Mouse (Mus musculus): ENCODE results near the gene Ascl5. TPM values are rescaled to one million over a fixed set of nuclear protein-coding genes. Genes with fewer than 3 reads are reported as not detected.

Gene Ascl5
- polyA plus RNA-seq, 1 experiment from 2014 or later: 0.39 TPM

DNA sequence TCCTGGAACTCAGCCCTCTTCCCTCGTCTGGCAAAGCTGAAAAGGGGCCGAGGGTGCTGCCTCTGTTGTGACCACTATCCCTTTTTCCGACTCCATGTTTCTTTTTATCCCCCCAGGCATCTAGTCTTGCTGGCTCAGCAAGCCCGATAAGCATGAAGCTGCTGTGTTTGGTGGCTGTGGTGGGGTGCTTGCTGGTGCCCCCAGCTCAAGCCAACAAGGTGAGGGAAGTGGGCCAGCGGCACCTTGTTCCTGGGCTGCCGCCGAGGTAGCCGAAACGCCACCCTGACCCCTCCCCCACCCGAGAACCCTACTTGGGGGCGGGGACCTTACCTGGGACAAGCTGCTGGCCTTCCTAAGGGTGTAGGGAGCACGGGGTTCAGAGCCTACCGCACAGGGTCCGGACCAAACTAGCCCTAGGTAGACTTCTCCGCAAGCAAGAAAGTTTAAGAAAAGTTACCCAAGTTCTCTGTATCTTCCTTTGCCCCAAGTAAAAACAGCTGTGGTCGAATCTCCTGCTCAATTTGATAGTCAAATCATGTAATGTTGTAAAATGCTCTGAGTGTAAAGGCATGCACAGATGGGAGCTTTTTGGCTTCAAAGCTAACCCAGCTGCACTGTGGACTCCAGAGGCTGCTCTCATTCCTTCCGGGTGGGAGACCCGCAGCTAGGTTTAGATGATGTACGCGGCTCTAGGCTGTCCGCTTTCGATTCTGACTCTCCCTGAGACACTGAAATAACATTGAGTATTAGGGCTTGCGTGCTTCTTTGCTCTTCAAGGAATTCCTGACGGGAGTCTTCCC lies 32.0 kb upstream of the Ascl5 start:
- 5% methylated on average over 24 of the region's 24 CpGs for WGBS
- peaks cover 26% of the 10 kb centered on the region for H3K36me3 ChIP-seq
- no peaks in the 10 kb centered on the region for H3K9me3 ChIP-seq
- H3K27me3 ChIP-seq: no peaks in the 10 kb centered on the region
- H3K4me1 ChIP-seq (replicated peaks): peaks cover 20% of the 10 kb centered on the region
- peak; percentile 24 for ATAC-seq (ENCODE audit: low FRiP score, low read depth)
- peak overlapping the region; percentile 81 for H3K9ac ChIP-seq
- peak overlapping the region; percentile 78 for H3K4me3 ChIP-seq
- peak overlapping the region; percentile 80 for H3K4me2 ChIP-seq
- peak overlapping the region; percentile 83 for H3K27ac ChIP-seq (replicated peaks)

DNA sequence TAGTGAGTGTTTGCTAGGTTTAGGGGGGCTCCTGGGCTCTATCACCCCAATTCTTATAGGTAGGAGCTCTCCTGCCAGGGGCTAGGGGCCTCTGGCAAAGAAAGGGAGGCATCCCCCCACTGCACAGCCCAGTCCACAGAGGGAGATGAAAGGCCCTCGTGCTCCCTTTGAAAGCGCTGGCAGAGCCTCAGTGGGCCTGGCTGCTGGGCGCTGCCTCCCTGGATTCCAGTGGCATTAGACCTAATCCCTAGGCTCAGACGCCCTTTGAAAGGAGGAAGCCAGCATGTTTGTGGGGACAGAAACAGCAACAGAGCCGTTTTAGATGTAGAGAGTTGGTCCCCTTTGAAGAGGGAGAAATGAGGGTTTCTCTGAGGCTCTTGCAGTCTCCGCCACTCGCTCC lies 20.4 kb upstream of the Ascl5 start:
- H3K4me2 ChIP-seq: no peak overlapping the region
- H3K4me3 ChIP-seq: no peak overlapping the region
- H3K36me3 ChIP-seq: peaks cover 62% of the 10 kb centered on the region
- no peak overlapping the region for H3K9ac ChIP-seq
- no peak overlapping the region for H3K27ac ChIP-seq (replicated peaks)
- ATAC-seq (ENCODE audit: low FRiP score, low read depth): no peak
- 66% methylated on average over 7 of the region's 7 CpGs for WGBS
- no peaks in the 10 kb centered on the region for H3K27me3 ChIP-seq
- no peaks in the 10 kb centered on the region for H3K9me3 ChIP-seq
- H3K4me1 ChIP-seq (replicated peaks): no peaks in the 10 kb centered on the region

DNA sequence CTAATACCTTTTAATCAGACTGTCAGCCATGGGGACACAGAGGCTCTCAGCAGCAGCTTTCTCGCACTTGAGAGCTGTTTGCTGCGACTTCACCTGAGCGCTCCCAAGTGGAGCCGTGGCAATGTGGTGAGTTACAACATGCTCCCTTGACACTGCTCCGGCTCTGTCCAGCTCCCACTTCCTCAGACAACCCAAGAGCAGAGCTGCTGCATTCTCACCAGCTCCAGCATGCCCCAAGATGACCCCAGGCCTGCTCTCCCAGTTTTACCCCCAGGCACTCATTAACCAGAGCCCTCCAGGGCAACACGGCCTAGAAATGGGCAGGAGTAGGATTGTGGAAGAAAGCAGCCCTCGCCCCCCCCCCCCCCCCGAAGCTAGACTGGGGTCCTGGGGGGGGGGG lies 18.9 kb upstream of the Ascl5 start:
- H3K9me3 ChIP-seq: no peaks in the 10 kb centered on the region
- no peak overlapping the region for H3K27ac ChIP-seq (replicated peaks)
- WGBS: 79% methylated on average over 8 of the region's 8 CpGs
- no peak for ATAC-seq (ENCODE audit: low FRiP score, low read depth)
- no peak overlapping the region for H3K9ac ChIP-seq
- no peaks in the 10 kb centered on the region for H3K4me1 ChIP-seq (replicated peaks)
- H3K27me3 ChIP-seq: no peaks in the 10 kb centered on the region
- no peak overlapping the region for H3K4me2 ChIP-seq
- no peak overlapping the region for H3K4me3 ChIP-seq
- H3K36me3 ChIP-seq: peaks cover 57% of the 10 kb centered on the region

DNA sequence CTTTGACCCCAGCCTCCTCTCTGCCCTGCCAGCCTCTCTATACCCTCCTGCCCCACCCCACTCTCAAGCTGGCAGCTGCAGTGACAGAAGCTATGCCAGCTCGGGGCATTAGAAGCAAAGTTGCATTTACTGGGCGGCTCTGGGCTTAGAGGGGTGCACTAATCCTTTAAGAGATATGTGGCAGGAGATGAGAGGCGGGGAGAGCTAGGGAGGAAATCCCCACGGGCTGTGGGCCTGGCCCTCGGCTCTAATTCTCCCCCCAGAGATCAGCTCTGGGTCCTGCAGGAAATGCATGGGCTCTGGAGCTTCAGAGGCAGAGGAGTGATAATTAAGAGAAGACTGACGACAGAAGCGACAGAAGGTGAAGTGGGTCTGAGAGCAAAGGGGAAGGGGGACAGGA lies 17.6 kb upstream of the Ascl5 start:
- Histone ChIP-seq H3K4me3 (no peak overlapping the region), H3K27me3 (no peaks in the 10 kb centered on the region), H3K27ac (replicated peaks) (no peak overlapping the region), H3K4me1 (replicated peaks) (no peaks in the 10 kb centered on the region), H3K36me3 (peaks cover 45% of the 10 kb centered on the region), H3K9ac (no peak overlapping the region), H3K4me2 (no peak overlapping the region), H3K9me3 (no peaks in the 10 kb centered on the region)
- WGBS: 68% methylated on average over 7 of the region's 7 CpGs
- no peak for ATAC-seq (ENCODE audit: low FRiP score, low read depth)

DNA sequence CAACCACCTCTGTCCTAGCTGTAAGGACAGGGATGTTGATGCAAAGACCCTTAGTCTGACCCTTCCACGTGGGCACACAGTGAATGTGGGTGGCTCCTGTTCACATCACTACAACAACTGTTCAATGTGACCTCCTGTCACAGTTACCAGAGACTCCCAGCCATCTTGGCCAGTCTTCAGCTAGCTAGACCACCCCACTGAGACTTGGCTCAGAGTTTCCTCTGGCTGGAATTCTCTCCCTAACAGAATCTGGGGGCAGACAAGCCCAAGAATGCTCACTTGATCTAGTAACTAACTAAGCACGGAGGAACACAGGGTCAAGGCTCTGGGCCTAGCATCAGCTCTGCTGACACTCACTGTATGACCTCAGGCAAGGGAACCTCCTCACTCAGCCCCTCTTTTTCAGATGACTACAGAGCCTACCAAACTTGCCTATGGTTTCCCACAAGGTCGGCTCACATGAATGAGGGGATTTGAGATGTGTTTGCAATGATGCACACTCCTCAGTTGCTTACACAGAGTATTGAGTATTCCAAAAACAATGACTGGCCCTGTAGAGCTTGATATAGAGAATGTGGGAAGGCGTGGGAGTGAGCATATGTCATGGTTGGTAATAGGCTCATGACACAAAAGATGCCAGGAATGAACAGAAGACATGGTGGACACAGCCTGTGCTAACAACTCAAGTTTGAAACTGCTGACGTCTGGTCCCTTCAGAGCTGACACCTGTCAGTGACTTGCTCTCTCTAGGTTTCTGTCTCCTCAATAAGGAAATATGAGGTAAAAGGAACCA lies 11.7 kb upstream of the Ascl5 start:
- ATAC-seq (ENCODE audit: low FRiP score, low read depth): no peak

DNA sequence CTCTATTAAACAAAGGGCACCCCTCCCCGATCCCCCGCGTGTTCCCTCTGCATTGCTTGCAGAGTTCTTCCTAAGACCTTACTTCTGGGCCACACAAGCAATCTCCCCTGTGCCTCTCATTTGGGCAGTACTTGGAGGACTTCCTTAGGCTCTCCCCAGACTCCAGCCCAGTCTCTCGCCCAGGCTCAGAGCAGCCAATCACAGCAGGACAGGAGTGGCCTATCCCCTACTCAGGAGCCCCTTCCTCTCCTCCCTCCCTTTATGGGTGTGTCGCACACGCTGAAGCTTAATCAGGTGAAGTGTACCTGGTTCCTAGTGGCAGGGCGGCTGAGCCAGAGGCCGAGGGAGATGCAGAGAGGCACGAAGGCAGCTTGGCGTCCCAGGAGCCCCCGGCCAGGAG lies 10.2 kb upstream of the Ascl5 start:
- no peak overlapping the region for H3K4me2 ChIP-seq

More for the DNA sequence above, 11.7 kb upstream of the Ascl5 start:
- no peak overlapping the region for H3K9ac ChIP-seq
- no peak overlapping the region for H3K27ac ChIP-seq (replicated peaks)
- H3K4me3 ChIP-seq: no peak overlapping the region
- 71% methylated on average over 5 of the region's 5 CpGs for WGBS
- H3K27me3 ChIP-seq: no peaks in the 10 kb centered on the region
- no peak overlapping the region for H3K4me2 ChIP-seq
- H3K36me3 ChIP-seq: peaks cover 19% of the 10 kb centered on the region
- peaks cover 13% of the 10 kb centered on the region for H3K4me1 ChIP-seq (replicated peaks)
- H3K9me3 ChIP-seq: no peaks in the 10 kb centered on the region

DNA sequence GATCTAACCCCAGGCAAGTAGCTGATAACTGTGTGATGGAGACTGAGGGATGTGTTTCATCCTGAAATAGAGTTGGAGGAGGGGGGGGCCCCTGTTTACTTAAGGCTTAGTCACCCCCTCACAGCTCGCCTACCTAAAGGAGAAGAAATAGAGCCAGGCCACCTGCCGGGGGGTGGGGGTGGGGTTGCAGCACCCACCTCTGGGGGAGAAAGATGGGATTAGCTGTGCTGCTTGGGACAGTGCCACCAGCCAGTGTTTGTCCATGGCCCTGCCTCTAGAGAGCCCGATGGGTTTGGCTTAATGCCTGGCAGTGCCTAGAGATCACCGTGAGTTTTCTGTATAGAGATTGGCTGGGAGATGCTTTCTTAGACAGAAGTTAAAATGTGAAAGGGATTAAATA lies 9.7 kb upstream of the Ascl5 start:
- H3K36me3 ChIP-seq: peaks cover under 1% of the 10 kb centered on the region; the same call in 1 of the 2 replicates
- no peaks in the 10 kb centered on the region for H3K27me3 ChIP-seq
- no peak overlapping the region for H3K9ac ChIP-seq
- no peak; the same call in 1 of the 2 replicates for ATAC-seq (ENCODE audit: low FRiP score, low read depth)
- H3K9me3 ChIP-seq: no peaks in the 10 kb centered on the region
- H3K4me1 ChIP-seq (replicated peaks): peaks cover 13% of the 10 kb centered on the region
- H3K27ac ChIP-seq (replicated peaks): no peak overlapping the region
- H3K4me3 ChIP-seq: no peak overlapping the region
- peak overlapping the region; percentile 6; the same call in 1 of the 2 replicates for H3K4me2 ChIP-seq
- 38% methylated on average over 4 of the region's 4 CpGs for WGBS

More for the DNA sequence above, 10.2 kb upstream of the Ascl5 start:
- H3K4me1 ChIP-seq (replicated peaks): peaks cover 13% of the 10 kb centered on the region
- no peaks in the 10 kb centered on the region for H3K27me3 ChIP-seq
- 29% methylated on average over 11 of the region's 11 CpGs for WGBS
- H3K9ac ChIP-seq: no peak overlapping the region
- peaks cover 5% of the 10 kb centered on the region; the same call in 1 of the 2 replicates for H3K36me3 ChIP-seq
- no peak overlapping the region for H3K4me3 ChIP-seq
- no peaks in the 10 kb centered on the region for H3K9me3 ChIP-seq
- no peak for ATAC-seq (ENCODE audit: low FRiP score, low read depth)
- H3K27ac ChIP-seq (replicated peaks): no peak overlapping the region

DNA sequence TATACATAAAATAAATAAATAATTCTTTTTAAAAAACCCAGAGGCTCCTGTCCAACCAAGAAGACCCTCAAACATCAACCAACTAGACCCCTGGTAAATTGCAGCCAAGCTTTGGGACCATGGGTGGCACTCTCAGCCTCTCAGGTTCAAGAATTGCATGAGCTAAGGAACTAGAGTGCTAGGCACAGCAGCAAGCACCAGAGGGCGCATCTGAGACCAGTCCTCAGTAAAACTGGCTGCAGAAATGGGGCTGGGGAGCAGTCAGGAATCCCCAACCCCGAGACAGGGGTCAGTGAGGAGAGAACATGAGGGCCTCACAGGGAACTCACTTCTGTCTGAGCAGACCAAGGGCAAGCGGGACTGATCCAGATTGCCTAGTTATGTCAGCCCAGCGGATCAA lies 4.8 kb upstream of the Ascl5 start:
- no peak overlapping the region for H3K4me2 ChIP-seq
- no peak for ATAC-seq (ENCODE audit: low FRiP score, low read depth)
- no peak overlapping the region for H3K4me3 ChIP-seq
- no peaks in the 10 kb centered on the region for H3K36me3 ChIP-seq
- H3K27me3 ChIP-seq: peaks cover 25% of the 10 kb centered on the region
- 18% methylated on average over 4 of the region's 4 CpGs for WGBS
- no peak overlapping the region for H3K9ac ChIP-seq
- no peak overlapping the region for H3K27ac ChIP-seq (replicated peaks)
- H3K9me3 ChIP-seq: no peaks in the 10 kb centered on the region
- H3K4me1 ChIP-seq (replicated peaks): peaks cover 14% of the 10 kb centered on the region

DNA sequence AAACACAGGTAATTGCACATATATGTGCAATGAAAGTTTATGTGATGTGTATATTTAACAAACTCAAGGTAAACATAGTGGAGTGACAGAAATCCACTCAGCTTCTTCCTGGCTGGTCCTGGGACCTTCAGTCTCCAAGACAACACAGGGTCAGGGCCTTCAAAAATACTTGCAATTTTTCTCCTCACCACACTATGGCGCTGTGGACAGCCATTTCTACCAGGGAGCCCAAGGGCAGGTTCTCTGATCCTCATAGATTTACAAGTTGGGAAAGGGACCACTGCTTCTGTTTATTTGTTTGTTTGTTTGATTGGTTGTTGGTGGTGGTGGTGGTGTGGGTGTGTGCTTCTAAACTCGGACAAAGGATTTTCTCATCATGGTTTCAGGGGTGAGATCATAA lies 3.2 kb upstream of the Ascl5 start:
- Histone ChIP-seq H3K4me2 (no peak overlapping the region), H3K27me3 (peaks cover 31% of the 10 kb centered on the region), H3K9ac (no peak overlapping the region), H3K36me3 (no peaks in the 10 kb centered on the region), H3K4me3 (no peak overlapping the region), H3K27ac (replicated peaks) (no peak overlapping the region), H3K4me1 (replicated peaks) (peaks cover 12% of the 10 kb centered on the region), H3K9me3 (no peaks in the 10 kb centered on the region)
- ATAC-seq (ENCODE audit: low FRiP score, low read depth): no peak
- WGBS: 5% methylated on average over 2 of the region's 2 CpGs

DNA sequence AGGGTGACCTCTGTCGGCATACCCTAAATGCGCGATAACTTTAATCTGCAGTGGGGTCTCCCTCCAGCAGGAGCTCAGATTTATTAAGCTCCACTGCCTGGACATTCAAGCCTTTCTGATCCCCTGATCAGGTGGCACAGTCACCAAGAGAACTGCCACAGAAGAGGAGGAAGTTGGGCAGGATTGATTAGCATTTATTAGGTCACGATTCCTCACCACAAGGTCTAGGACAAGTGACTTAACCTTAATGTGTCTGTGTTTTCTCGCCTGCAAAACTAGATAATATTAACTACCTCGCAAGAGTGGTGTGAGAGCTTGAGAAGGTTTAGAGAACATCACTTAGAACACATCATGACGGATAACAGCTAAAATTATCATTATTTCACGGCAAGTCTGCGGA lies 2.7 kb upstream of the Ascl5 start:
- no peak overlapping the region for H3K9ac ChIP-seq
- no peak overlapping the region for H3K4me2 ChIP-seq
- peaks cover 12% of the 10 kb centered on the region for H3K4me1 ChIP-seq (replicated peaks)
- no peaks in the 10 kb centered on the region for H3K36me3 ChIP-seq
- H3K27me3 ChIP-seq: peaks cover 31% of the 10 kb centered on the region
- no peaks in the 10 kb centered on the region for H3K9me3 ChIP-seq
- WGBS: 75% methylated on average over 9 of the region's 9 CpGs
- no peak overlapping the region for H3K27ac ChIP-seq (replicated peaks)
- ATAC-seq (ENCODE audit: low FRiP score, low read depth): no peak
- H3K4me3 ChIP-seq: no peak overlapping the region

DNA sequence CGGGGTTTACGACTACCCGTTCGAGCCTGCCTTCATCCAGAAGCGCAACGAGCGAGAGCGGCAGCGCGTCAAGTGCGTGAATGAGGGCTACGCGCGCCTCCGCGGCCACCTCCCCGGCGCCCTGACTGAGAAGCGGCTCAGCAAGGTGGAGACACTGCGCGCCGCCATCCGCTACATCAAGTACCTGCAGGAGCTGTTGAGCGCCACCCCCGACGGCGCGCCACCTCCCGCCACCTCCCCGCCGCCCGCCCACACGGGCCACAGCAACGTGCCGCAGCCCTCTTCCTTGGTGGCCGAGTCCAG lies 360 bp downstream of the Ascl5 start:
- Histone ChIP-seq H3K4me3 (peak overlapping the region; percentile 42), H3K27me3 (peaks cover 31% of the 10 kb centered on the region), H3K4me2 (peak overlapping the region; percentile 69), H3K4me1 (replicated peaks) (peaks cover 15% of the 10 kb centered on the region), H3K27ac (replicated peaks) (no peak overlapping the region), H3K9me3 (no peaks in the 10 kb centered on the region), H3K9ac (peak overlapping the region; percentile 35; the same call in 1 of the 2 replicates), H3K36me3 (no peaks in the 10 kb centered on the region)
- peak; percentile 29; the same call in 1 of the 2 replicates for ATAC-seq (ENCODE audit: low FRiP score, low read depth)
- 3% methylated on average over 36 of the region's 36 CpGs for WGBS

DNA sequence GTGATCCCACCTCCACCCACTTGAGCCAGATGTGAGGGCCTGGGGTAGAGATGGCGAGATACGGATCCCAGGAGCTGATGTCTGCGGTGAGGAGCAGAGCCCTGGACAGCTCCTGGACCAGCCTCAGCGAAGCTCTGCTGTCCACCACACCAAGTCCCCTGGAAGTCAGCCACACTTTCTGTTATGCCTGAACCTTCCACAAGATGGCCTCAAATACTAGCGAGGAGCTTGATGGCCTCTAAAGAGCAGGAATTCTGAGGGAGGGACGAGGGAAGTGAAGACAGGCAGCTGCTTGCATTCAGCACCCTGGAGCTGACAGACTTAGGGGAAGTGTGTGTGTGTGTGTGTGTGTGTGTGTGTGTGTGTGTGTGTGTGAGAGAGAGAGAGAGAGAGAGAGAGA lies 861 bp downstream of the Ascl5 start:
- WGBS: under 1% methylated on average over 6 of the region's 6 CpGs

More for the DNA sequence above, 861 bp downstream of the Ascl5 start:
- Histone ChIP-seq H3K27me3 (peaks cover 31% of the 10 kb centered on the region), H3K9ac (no peak overlapping the region), H3K4me2 (peak overlapping the region; percentile 69), H3K9me3 (no peaks in the 10 kb centered on the region), H3K36me3 (no peaks in the 10 kb centered on the region), H3K27ac (replicated peaks) (no peak overlapping the region), H3K4me3 (peak overlapping the region; percentile 42), H3K4me1 (replicated peaks) (peaks cover 20% of the 10 kb centered on the region)
- ATAC-seq (ENCODE audit: low FRiP score, low read depth): peak; percentile 63

All from hindbrain, embryonic 15.5 days (tissue).